Mouse (Mus musculus): ENCODE measurements at regions not wholly inside any gene's neighbourhood (a gene's known extent, or its start where the extent isn't known, plus 50 kb on each side); places are given as distances from the start of the nearest gene placed in this dataset.

DNA sequence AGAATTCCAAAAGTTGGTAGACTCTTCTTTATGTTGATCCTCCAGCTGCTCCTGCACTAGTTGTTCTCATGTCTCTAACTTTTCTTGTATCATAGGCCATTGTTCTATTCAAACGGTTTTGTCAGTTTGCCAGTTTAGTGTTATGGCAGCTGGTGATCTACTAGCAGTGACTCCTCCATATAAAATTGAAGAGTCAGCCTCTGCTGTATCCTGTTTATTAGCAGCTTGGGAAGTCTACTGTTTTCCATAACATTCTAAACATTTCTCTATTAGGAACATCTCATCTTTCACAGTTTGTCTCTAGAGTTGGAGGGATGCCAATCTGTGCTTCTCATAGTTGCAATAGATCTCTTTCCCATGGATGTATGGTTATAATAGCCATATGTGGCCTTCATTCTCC is 58.6 kb downstream of the Drd1 start:
- Histone ChIP-seq H3K27ac (no peak overlapping the region), H3K27me3 (replicated peaks) (no peaks in the 10 kb centered on the region), H3K9me3 (no peaks in the 10 kb centered on the region), H3K4me1 (replicated peaks) (no peaks in the 10 kb centered on the region; the same call in 1 of the 2 replicates), H3K4me2 (replicated peaks) (no peak overlapping the region), H3K4me3 (replicated peaks) (no peak overlapping the region), H3K9ac (no peak overlapping the region), H3K36me3 (no peaks in the 10 kb centered on the region)
- 53% methylated on average over 1 of the region's 1 CpGs for WGBS
- no peak for ATAC-seq

DNA sequence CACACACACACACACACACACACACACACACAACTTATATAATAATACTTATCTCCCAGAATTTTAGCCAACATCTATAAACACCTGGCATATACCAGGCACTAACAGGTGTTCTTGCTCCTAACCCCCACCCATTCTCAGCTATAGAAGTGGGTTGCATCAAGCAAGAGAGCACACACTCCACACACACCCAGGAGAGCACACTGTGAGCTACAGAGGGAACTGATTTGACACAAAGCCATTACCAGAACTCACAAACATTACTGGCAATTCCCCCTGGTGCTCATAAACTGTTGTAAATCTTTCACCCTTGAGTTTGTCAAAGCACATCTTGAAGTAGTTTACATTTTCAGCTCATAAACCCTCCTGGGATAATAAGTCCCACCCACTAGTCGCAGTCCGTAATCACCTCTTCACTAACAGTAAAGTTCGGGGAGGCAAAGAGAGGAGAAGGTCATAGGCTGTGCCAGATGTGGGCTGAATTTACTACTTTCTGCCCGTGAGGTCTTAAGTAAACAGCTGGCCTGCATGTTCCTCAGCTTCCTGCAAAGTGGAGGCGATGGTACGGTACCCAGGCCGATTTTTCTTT is 62.5 kb downstream of the Drd1 start:
- Histone ChIP-seq H3K4me2 (replicated peaks) (no peak overlapping the region), H3K27ac (no peak overlapping the region), H3K4me1 (replicated peaks) (no peaks in the 10 kb centered on the region; the same call in 1 of the 2 replicates), H3K36me3 (no peaks in the 10 kb centered on the region), H3K4me3 (replicated peaks) (no peak overlapping the region), H3K9me3 (no peaks in the 10 kb centered on the region), H3K9ac (no peak overlapping the region), H3K27me3 (replicated peaks) (no peaks in the 10 kb centered on the region)
- no peak for ATAC-seq
- WGBS, result 18% methylated on average over 7 of the region's 7 CpGs

DNA sequence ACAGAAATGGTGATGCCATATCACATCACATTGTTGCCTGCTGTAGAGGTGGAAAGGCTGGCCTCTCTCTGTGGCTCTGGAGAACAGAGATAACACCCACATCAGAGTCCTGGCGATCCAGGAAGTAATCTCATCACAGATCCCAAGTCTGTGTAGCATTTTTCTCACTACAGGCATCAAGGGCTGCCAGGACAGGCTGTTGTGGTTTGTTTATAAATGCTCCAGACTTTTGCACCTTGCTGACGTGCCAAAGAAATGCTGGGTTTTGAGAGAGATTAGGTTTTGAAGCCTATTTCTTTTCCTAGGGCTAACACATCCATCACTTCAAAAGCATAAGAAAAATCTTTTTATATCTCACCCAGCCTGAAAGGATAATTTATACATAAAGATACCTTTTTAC is 76.3 kb downstream of the Drd1 start:
- 27% methylated on average over 2 of the region's 2 CpGs for WGBS
- no peak overlapping the region for H3K4me3 ChIP-seq (replicated peaks)
- H3K36me3 ChIP-seq, result no peaks in the 10 kb centered on the region
- H3K4me2 ChIP-seq (replicated peaks), result no peak overlapping the region
- H3K4me1 ChIP-seq (replicated peaks), result no peaks in the 10 kb centered on the region
- ATAC-seq, result no peak
- no peak overlapping the region for H3K9ac ChIP-seq
- H3K27ac ChIP-seq, result no peak overlapping the region
- no peaks in the 10 kb centered on the region for H3K9me3 ChIP-seq
- H3K27me3 ChIP-seq (replicated peaks), result no peaks in the 10 kb centered on the region

DNA sequence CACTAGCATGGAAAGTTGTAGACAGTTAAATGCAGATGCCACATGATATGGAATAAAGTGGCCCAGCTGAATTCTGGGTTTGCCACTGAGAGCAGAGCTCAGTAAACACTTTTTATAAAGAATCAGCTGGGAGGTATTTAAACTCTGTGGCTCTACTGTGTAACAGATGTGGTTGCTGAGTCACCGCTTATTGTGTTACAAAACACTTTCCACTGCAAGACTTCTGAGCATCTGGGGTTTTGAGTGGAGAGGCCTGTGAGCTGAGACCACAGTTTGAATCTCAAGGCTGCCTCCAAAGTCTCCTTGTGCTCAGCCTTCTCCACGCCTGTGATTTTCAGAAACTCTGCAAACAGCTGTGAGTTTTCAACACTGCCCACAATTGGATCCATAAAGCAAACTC is 86.1 kb downstream of the Drd1 start:
- Histone ChIP-seq H3K9ac (no peak overlapping the region), H3K4me1 (replicated peaks) (no peaks in the 10 kb centered on the region), H3K9me3 (no peaks in the 10 kb centered on the region), H3K27ac (no peak overlapping the region), H3K4me3 (replicated peaks) (no peak overlapping the region), H3K27me3 (replicated peaks) (no peaks in the 10 kb centered on the region), H3K4me2 (replicated peaks) (no peak overlapping the region), H3K36me3 (no peaks in the 10 kb centered on the region)
- 78% methylated on average over 2 of the region's 2 CpGs for WGBS
- no peak for ATAC-seq

DNA sequence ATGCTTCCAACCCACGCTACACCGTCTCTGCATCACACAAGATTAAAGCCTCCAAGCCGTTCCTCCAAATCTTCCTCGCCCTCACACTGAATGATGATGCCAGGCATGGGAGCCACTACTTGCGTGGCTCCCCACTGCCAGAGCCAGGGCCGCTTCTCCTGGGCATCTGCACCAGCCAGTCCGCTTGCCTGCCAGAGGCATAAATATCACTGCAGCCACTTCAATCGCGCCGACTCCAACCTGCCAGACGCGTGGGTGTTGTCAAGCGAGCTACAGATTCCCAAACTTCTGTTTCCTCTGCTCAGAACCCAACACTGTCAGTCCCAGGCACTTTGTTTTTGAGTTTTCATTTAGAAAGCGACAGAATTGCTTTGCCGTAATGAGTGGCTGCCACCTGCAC is 99.3 kb downstream of the Drd1 start:
- WGBS, result 87% methylated on average over 15 of the region's 15 CpGs
- ATAC-seq, result no peak
- H3K27ac ChIP-seq, result no peak overlapping the region
- no peaks in the 10 kb centered on the region for H3K9me3 ChIP-seq
- no peak overlapping the region for H3K4me2 ChIP-seq (replicated peaks)
- H3K4me3 ChIP-seq (replicated peaks), result no peak overlapping the region
- H3K27me3 ChIP-seq (replicated peaks), result no peaks in the 10 kb centered on the region
- no peak overlapping the region for H3K9ac ChIP-seq
- no peaks in the 10 kb centered on the region for H3K36me3 ChIP-seq
- no peaks in the 10 kb centered on the region for H3K4me1 ChIP-seq (replicated peaks)

DNA sequence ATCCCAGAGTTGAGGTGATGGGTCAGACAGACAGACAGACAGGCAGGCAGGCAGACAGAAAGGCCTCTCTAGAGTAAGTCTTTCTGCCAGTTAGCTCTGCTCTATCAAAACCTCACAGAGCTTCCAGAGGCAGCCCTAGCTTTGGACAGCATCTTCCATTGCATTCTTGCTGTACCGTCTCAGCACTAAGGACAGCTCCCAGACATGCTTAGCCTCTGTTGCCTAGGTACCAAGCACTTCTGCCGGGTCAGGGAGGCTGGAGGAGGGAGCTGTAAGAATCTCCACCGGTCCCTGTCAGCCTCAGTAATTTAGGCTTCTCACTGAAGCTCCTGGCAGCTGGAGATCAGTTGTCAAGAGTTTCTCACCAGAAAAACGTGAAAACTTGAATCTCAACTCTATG is 107.4 kb downstream of the Drd1 start:
- 2% methylated on average over 4 of the region's 4 CpGs for WGBS
- Histone ChIP-seq H3K36me3 (no peaks in the 10 kb centered on the region), H3K4me2 (replicated peaks) (no peak overlapping the region), H3K27me3 (replicated peaks) (no peaks in the 10 kb centered on the region), H3K9ac (no peak overlapping the region), H3K4me3 (replicated peaks) (no peak overlapping the region), H3K4me1 (replicated peaks) (no peaks in the 10 kb centered on the region), H3K27ac (no peak overlapping the region), H3K9me3 (no peaks in the 10 kb centered on the region)
- ATAC-seq, result no peak

DNA sequence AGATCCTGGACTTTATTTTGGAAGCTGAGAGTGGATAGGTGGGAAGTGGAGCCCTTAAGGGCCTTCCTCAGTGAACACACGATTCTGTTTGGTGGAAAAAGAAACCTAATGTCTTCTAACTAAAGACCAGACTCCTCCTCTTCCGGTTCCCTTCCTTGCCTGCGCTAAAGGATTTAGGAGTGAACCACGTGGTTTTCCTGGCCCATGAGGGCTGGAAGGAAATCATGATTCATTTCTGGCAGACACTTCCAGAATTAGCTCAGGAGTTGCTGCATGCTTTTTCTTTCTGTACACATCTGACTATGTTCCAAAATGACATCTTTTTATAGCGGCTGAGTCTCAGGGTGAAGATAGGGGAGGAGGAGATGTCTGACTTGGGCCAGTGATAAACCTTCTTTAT is 109.8 kb downstream of the Drd1 start:
- Histone ChIP-seq H3K36me3 (no peaks in the 10 kb centered on the region), H3K27me3 (replicated peaks) (no peaks in the 10 kb centered on the region), H3K4me2 (replicated peaks) (no peak overlapping the region), H3K9ac (no peak overlapping the region), H3K9me3 (no peaks in the 10 kb centered on the region), H3K4me3 (replicated peaks) (no peak overlapping the region), H3K4me1 (replicated peaks) (no peaks in the 10 kb centered on the region), H3K27ac (no peak overlapping the region)
- no peak for ATAC-seq
- 56% methylated on average over 5 of the region's 5 CpGs for WGBS

DNA sequence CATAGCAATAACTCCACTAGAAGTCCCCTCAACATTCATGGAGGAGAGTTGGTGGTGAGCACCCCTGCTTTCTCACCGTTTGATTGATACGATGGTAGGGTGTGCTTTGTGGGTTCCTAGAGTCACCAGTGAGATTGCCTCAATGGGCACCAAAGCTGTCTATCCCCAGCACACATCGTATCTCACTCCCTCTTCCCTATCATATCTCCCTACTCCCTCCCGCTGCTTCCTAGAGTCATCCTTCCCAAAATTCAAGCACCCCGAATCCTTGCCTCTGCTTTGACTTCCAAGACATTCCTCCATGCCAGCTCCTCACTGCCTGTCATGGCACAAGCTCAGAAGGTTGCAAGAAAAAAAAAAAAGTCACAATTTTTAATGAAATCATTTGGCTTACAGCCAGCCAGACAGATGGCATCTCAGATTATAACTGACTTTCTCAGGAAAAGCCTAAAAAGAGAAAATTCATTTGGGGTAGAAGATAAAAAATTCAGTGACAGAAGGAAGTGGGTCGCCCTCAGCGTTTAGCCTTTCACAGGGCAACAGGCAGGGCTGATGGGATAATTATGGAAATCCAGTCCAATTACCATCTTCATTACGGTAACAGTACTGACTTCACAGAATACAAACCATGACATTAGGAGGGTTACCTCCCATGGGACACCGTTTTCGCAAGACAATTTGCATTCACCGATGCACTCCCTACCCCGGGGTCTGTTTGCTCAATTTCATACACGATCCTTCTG is 114.3 kb downstream of the Drd1 start:
- H3K27ac ChIP-seq, result no peak overlapping the region
- H3K36me3 ChIP-seq, result no peaks in the 10 kb centered on the region
- no peaks in the 10 kb centered on the region for H3K4me1 ChIP-seq (replicated peaks)
- no peaks in the 10 kb centered on the region for H3K9me3 ChIP-seq
- no peak overlapping the region for H3K4me2 ChIP-seq (replicated peaks)
- ATAC-seq, result no peak
- H3K4me3 ChIP-seq (replicated peaks), result no peak overlapping the region
- no peaks in the 10 kb centered on the region for H3K27me3 ChIP-seq (replicated peaks)
- 88% methylated on average over 13 of the region's 13 CpGs for WGBS
- H3K9ac ChIP-seq, result no peak overlapping the region

DNA sequence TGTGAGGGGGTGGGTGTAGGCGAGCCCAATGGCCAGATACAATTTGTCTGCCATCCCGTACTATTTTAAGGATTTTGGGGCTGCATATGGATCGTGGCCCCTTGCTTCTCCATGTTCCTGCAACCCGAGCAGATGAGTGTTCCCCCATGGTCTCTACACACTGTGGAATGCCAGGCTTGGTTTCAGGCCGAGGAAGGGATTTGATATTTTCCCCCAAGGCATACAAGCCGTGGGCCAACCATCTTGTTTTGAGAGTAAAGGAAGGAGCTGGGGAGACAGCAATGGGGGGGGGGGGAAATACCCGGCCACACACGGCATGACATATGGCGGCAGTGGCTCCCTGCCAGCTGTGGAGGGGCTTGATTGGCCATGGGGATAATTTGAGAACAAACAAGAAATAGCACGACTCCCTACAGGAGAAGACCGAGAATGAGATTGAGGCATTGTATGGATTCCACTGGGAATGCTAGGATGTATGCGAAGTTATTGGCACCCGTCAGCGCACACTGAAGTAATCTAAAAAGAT is 120.3 kb downstream of the Drd1 start:
- Histone ChIP-seq H3K36me3 (no peaks in the 10 kb centered on the region), H3K27me3 (replicated peaks) (no peaks in the 10 kb centered on the region), H3K9me3 (no peaks in the 10 kb centered on the region), H3K9ac (no peak overlapping the region), H3K27ac (no peak overlapping the region), H3K4me3 (replicated peaks) (no peak overlapping the region), H3K4me1 (replicated peaks) (no peaks in the 10 kb centered on the region), H3K4me2 (replicated peaks) (no peak overlapping the region)
- no peak for ATAC-seq
- WGBS, result 88% methylated on average over 14 of the region's 14 CpGs

DNA sequence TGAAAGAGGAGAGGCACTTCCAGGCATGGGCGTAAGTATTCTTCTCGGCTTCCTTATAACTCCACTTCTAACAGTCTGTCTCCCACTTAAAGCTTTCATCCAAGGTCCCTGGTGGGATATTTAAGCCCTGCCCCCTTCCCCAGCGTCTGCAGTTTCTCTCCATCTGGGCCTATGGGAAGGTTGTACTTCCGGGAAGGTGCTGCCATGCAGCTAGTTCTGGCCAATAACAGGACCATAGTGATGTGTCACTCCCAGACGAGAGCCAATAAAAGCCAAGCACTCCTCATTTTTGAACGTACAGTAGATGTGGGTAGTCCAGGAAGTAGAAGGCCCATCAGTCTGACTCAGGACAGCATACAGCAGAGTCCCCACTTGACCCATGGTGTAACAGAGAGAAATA is 121.0 kb downstream of the Drd1 start:
- H3K27me3 ChIP-seq (replicated peaks), result no peaks in the 10 kb centered on the region
- no peak overlapping the region for H3K9ac ChIP-seq

DNA sequence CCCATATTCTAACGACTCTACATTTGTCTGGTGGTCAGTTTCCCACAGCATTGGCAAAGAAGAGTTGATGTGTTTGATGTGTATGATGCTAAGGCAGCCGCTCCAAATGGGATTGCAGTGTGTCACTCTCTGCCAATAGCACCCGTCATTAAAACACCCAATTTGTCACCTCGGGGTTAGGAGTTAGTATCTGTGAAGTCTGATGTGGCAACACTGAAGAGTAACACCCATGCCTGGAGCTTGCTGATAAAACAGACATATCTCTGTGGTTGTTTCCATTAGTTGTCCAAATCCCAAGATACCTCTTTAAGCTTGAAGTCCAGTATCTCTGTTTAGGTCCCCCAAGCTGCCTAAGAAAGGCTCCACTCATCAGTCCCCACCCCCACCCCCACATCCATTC is 129.4 kb downstream of the Drd1 start:
- H3K36me3 ChIP-seq, result no peaks in the 10 kb centered on the region
- WGBS, result 88% methylated on average over 4 of the region's 4 CpGs
- H3K4me2 ChIP-seq (replicated peaks), result no peak overlapping the region
- H3K4me3 ChIP-seq (replicated peaks), result no peak overlapping the region
- H3K27me3 ChIP-seq (replicated peaks), result no peaks in the 10 kb centered on the region
- H3K9me3 ChIP-seq, result no peaks in the 10 kb centered on the region
- no peak for ATAC-seq
- H3K4me1 ChIP-seq (replicated peaks), result no peaks in the 10 kb centered on the region
- H3K27ac ChIP-seq, result no peak overlapping the region
- no peak overlapping the region for H3K9ac ChIP-seq

More for the DNA sequence above, 121.0 kb downstream of the Drd1 start:
- Histone ChIP-seq H3K4me3 (replicated peaks) (no peak overlapping the region), H3K36me3 (no peaks in the 10 kb centered on the region), H3K4me1 (replicated peaks) (no peaks in the 10 kb centered on the region), H3K4me2 (replicated peaks) (no peak overlapping the region), H3K27ac (no peak overlapping the region), H3K9me3 (no peaks in the 10 kb centered on the region)
- no peak for ATAC-seq
- WGBS, result 75% methylated on average over 6 of the region's 6 CpGs

DNA sequence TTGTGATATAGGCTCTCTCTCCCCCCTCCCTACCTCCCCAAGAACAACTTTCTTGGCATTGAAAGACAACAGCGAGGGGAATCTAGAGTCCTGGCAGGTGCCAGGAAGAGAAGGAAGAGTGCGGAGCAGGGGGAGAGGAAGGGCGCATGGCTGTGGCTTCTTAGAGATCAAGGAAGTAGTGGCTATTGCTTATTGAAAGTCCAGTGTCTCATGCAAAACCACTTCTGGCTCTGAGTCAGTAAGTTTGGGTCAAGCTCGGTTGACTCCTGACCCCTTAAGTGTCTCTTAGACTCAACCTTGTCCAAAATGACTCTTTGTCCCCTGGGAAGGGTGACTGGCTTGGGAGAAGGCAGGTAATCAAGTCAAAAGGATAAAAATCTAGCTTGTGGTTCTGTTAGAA is 131.1 kb downstream of the Drd1 start:
- Histone ChIP-seq H3K9me3 (no peaks in the 10 kb centered on the region), H3K4me3 (replicated peaks) (no peak overlapping the region), H3K9ac (no peak overlapping the region), H3K27me3 (replicated peaks) (no peaks in the 10 kb centered on the region), H3K4me2 (replicated peaks) (no peak overlapping the region), H3K4me1 (replicated peaks) (0 out of 2 replicates have a peak, but pooled peaks cover 2% of the 10 kb centered on the region), H3K36me3 (no peaks in the 10 kb centered on the region), H3K27ac (no peak overlapping the region)
- ATAC-seq, result no peak
- 83% methylated on average over 4 of the region's 4 CpGs for WGBS
